Mouse (Mus musculus): ENCODE results near the gene Rack1.

DNA sequence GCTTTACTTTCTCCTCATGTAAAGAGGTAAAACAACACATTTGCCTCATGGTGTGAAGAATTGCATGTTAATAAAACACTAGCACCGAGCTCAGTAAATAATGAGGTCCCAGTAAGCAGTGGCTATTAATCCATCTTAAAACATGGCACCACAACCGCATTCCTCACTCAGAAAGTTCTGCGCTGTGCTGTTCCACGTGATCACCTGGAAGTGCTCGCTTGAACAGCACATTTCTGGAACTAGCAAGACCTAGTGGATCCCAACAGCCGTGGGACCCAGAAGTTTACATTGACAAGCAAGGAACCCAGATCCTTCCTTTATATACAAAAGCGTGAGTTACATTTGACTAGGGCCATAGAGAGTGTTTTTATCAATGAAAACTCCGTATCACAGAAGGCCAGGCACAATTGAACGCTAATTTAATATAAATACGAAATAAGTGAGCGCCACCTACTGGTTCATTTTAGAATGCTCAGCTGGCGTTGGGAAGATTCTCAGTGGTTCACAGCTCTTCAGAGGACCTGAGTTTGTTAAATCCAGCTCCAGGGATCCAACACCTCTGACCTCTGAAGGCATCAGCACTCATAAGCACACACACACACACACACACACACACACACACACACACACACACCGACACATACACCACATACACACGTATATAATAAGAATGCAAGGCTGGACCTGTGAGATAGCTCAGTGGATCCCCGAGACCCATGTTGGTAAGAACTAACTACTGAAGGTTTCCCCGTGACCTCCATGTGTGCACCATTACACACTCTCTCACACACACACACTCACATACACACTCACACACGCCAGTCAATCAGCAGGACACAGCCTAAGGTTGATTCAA is 25.5 kb upstream of the Rack1 start:
- TF ChIP-seq POLR2A (IDR thresholded peaks at IDR 0.05; ENCODE audit: low read depth, low read length) (no peak), E2F4 (IDR thresholded peaks at IDR 0.05; ENCODE audit: insufficient replicate concordance, low read depth, low read length) (no peak)
